Mouse (Mus musculus) gastrocnemius, postnatal 36 days (tissue): ENCODE data around the gene Fubp3. TPM values are rescaled to one million over a fixed set of nuclear protein-coding genes. Genes with fewer than 3 reads are reported as not detected.

Experiments used
- DNase-seq, 2 experiments: peaks; one replicate each; pipeline ENCODE4 v3.0.0; 2022
- intact Hi-C: fragments of 180-260 bp; cut with DNase I; formaldehyde crosslinking; loops from one replicate; pipeline ENCODE4 v1.15.1; 2025
- total RNA-seq, 2 experiments: library from RNA; stranded (reverse); gene quantifications; 2 replicates each; pipeline ENCODE4 v1.2.3; 2021

The Fubp3 gene
- total RNA-seq, 2 experiments from 2014 or later = 8.5 to 10.5 TPM

DNA sequence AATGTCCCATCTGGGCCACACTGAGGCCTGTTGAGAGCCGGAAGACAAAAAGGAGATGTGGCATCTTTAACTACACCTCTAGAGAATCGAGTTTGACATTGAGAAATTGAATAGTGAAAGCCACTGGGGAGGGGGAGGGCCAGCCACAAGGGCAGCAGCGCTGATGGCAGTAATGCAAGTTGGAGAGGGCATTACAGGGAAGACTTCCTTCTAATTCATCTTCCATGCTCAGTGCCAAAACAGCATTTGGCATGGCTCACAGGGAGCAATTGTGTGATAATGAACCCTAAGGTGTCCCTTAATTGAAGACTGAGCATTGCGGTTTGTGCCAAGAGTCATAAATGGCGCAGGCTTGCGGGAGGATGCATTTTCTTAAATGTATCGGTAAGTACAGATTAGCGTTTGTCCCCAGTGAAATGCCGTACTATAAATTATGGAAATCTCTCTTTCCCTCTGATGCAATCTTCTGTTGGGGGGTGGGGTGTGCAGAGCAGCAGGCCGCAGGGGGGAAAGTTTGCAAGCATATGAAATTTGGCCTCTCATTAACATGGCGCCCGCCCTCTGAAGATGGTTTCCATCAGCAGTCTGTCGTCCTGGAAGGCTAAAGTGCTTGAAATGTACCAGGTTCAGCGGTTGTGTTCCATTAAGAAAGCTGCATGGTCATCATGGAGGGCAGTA is 46.2 kb downstream of the Fubp3 start:
- DNase-seq = no peak
- intact Hi-C loops = no loop called here

DNA sequence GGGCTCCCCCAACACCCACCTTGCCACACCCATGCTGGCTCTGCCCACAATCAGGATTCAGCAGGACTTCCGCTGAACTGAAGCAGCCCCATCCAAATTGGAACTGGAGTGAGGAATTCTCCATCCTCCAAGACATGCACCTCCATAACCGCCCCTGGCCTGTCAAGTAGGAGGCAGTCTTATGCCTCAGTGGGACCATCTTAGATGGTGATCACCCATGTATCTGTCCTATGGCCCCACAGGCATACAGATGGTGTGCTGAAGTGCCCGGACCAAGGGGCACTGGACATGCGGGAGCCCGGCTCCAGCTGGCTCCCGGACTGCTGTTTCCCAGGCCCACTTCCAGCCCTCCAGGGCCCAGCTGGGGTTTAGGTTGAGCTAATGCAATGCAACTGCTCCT is 46.8 kb downstream of the Fubp3 start:
- DNase-seq = no peak
- intact Hi-C loops = no loop called here

DNA sequence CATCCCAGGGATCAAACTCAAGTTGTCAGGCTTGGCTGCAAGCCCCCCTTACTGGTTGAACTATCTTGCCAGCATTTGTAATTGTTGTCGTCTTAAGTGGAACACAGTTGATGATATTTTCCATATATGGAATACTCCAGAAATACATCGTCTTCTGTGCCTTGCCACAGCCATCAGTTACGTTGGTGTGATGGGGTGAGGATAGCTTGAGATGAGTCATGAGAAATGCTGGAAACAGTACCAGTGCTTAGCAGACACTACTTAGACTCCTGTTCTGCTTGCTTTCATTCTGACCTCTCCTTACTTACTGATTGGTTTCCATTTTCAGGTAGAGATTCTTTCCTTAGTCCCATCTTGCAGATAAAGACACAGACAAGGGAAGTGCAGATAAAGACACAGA is 61.1 kb downstream of the Fubp3 start:
- intact Hi-C loops = no loop called here
- DNase-seq = no peak

DNA sequence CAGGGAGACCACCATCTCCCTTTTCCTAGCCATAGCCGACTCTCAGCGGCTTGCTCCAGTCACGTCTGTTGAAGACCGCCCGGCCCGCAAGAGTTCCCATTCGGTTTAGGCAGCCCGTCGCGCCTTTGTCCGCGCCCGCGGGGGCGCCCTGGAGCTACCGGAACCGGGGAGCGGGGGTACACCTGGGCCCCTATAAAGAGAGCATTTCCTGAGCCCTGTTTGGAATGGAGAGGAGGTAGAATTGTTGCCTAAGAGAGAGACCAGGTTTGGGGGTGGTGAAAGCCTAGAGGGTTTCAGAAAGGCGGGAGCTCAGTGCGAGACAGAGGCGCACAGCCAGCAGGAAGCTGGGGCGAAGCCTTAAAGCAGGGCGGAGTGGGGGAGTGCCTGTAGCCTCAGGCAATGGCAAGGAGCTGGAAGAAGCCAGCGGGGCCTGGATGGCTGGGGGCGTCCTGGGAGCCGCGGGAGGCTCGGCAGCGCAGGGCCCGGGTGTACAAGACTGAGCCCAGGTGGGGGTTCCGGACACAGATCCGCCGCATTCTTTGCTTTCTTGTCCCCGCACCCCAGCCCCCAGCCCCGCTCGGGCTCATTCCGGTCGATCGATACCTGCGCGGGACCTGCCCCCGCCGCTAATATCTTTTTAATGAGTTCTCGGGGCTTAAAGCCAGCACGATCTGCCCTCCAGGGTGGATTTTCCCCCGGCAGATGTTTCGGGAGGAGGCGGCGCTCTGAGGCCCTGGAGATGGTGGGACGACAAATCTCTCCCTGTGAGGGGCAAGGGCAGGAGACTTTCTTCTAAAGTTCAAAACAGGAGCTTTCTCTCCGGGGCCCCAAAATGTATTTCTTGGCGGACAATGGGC is 63.1 kb downstream of the Fubp3 start:
- no peak for DNase-seq
- intact Hi-C loops = loop anchor here (1.0 kb wide), 1 partner anchor 45 kb away; no protein-coding TSS in a partner anchor

DNA sequence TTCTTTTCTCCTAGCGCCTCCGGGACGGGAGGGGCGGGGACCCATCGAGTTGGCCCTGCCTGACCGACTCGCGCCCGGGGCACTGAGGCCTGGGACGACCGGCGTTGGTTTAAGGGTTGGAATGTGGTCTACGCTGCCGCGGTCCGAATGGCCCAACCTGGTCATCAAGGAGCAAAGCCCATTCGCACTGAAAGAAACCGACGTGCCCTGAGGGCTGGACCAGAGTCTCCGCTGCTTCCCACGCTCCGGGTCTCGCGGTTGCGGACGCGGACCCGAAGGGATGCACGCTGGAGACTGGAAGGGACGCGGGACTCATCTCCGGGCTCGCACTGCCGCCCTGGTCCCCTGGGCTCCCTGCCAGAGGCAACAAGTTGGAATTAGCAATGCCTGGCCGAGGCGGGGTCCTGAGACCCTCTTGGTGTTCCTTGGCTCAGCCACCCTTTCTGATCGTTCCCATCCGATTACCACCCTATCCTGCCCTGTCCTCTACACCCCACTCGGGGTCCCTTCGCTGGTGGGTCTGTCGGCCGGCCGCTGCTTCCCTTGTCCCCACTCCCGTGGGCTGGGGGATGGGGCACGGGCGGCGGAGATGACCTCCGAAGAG is 63.8 kb downstream of the Fubp3 start:
- intact Hi-C loops = loop anchor here (1.0 kb wide), 1 partner anchor 44 kb away; no protein-coding TSS in a partner anchor
- DNase-seq = no peak

DNA sequence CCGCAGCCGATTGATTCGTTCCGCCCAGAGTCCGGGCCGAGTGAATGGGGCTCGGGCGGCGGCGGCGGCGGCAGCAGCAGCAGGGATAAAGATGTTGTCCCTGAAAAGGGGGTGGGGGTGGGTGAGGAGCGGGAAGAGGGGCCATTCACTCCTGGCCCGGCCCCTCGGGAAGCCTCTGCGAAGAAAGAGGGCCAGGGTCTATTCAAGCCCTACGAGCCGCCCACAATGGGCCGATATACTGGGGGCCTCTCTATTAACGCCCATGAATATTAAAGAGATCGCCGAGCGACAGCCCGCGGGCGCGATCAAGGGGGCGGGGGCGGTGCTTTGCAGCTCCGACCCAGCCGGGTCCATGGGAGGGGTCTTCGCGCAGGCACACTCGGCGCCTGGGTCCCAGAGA is 64.3 kb downstream of the Fubp3 start:
- intact Hi-C loops = loop anchor here (1.0 kb wide), 1 partner anchor 44 kb away; no protein-coding TSS in a partner anchor
- DNase-seq = no peak

DNA sequence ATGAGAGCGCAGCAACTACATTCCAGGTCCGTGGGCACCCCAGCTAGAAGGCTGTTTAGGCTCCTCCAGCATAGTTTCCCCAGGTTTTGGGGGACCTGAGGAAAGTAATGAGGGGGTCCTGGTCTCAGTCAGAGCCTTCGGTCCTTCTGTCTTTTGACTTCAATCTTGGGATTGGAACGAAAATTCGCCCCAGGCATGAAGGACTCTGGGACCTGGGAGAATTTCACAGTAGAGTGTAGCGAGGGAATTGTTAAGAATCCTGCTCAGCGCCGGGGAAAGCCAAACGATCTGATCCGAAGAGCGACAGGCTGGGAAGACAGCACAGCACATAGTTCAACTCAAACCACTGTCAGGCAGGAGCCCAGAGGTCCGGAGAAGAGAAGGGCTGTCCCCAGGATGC is 64.9 kb downstream of the Fubp3 start:
- intact Hi-C loops = no loop called here
- no peak for DNase-seq

DNA sequence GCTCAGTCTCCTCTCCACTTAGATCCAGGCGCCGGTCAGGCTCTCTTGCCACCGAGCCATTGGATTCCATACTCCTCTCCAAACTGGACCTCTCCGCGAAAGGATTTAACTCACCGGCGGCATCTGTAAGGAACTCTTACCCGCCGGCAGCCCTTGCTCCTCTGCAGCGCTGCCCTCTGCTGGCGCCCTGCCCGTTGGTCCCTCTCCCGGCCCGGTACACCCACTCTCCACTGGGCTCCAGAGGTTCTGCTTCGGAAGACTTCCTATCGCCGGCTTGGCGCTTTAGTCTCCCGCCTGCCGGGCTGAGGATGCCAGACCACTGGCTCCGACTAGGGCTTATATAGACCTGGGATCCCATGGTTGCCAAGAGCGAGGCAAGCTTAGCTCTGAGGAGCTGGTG is 65.4 kb downstream of the Fubp3 start:
- intact Hi-C loops = no loop called here
- no peak for DNase-seq

DNA sequence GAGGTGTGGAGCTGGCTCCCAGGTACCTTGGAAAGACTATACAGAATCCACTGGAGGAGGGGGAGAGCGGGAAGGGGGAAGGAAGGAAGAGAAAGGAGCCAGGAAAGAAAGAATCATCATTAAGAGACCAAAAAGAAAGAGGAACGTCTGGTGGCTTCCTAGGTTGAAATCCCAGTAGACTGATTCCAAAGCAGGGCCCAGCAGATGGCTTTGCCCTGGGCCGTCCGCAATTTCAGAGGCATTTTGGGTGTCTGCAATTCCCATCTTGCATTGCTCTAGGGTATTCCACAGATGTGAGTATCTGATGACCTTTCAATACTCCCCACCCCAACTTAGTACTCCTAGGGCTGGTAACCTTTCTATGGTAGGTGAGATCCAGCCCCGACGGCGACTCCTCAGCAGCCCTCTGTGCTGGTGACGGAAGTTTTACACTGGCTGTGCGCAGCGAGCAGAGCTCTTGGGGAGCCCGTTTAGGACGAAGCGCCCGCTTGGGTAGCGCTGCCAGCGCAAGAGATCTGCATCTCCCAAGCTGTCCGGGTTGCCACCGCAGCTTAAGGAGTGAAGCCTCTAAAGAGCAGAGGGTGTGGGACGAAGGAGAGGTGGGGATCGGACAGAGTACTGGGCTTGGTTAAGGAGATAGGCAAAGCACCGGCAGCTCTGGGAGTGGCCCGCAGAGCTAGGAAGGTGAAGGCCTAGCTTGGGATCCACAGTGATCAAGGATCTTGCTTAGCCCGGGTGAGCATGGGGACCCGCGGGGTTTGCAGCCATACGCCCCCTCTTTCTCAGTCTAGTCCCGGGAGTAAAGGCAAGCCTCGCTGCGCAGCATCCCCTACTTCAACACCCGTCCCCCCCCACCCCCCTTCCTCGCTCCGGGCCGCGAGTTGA is 66.4 kb downstream of the Fubp3 start:
- no peak for DNase-seq
- intact Hi-C loops = no loop called here

DNA sequence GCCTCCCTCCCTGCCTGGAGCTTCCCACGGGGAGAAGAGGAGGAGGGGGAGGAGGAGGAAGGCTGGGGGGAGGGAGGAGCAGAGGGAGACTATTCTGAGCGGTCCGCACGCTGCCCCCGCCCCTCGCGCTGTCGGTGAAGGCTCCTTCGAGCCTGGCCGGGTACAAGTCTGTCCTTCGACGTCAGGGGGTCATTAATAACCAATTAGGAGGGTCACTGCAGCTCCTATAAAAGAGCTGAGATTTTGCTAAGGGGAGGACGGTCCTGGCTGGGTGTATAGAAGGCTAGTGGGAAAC is 67.0 kb downstream of the Fubp3 start:
- intact Hi-C loops = no loop called here

DNA sequence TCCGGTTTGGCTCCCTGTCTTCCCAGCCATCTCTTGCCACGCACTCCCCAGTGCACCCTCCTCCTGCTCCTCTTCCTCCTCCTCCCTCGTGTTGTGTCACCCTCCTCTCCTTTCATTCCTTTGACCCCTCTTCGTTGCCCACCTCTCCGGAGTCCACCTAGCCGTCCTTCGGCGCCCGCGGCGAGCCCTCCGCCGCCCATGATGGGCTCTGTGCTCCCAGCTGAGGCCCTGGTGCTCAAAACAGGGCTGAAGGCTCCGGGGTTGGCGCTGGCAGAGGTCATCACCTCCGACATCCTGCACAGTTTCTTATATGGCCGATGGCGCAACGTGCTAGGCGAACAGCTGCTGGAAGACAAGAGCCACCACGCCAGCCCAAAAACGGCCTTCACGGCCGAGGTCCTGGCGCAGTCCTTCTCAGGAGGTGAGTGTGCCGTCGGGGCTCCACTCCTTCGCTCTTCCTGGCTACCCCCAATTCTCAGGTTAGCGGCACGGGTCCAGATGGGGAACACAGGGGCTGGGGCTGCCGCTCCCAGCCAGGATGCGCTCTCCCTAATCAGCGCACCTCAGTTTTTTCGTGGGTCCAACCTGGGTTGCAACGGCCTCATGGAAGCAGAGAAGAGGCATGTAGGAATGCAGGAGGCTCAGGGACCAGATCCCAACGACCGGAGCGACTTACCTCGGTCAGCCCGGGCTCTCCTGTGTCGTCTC is 67.6 kb downstream of the Fubp3 start, which contains the start of gene Prdm12:
Gene Prdm12 (plus strand): TSS at position 137 of the 708 bp plus-strand sequence.
- no peak for DNase-seq
- intact Hi-C loops = no loop called here

More for the DNA sequence above, 67.0 kb downstream of the Fubp3 start:
- no peak for DNase-seq

DNA sequence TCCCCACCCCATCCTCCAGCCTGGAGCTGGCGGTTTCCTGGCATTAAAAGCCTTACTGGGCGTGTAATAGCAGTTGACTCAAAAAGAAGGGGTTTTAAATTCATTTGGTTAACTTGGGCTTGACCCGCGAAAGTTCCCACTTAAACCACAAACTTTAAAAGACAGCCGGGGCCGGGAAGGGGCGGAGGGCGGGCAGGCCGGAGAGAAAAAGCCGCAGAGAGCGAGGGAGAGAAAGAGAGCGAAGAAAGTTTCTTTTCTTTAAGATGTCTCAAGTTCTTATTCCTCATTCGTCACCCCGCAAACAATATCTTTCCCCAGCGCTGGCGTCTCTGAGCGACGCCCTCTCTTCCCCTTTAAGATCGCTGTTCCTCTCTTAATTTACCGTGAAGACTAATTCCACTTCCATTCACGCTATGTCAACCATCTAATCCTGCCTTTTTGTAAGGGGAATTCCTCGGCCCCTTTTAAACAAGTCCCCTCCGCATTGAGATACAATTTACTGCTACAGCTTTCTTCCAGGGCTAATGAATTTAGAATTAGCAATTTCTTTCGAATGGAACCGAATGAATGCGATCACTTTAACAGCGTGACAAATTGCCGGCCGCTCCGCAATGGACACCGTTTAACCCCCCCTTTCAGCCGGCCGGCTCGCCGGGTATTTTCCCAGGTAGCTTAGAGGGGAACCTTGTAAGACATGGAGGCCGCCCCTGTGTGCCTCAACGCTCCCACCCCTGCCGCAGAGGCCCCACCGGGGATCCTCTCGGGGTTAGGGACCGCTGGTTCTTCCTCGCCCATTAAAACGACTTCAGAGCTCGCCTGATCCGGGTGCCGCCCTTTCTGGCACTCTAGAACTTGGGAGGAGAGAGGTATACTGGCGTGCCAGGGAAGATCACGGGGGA is 68.4 kb downstream of the Fubp3 start:
- intact Hi-C loops = no loop called here
- DNase-seq = no peak

DNA sequence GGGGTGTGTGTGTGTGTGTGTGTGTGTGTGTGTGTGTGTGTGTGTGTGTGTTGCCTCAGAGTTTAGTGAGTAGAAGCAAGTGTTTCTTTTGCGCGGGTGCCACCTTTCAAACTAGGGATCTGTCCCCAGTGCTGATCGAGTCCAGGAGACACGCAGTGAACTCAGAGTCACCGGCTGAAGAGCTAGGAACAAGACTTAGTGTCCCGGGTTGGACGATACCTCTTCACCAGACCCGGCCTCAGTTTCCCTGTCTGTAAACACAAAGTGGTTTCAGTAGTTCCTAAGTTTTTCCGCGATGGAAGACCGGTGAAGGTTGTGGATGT is 69.0 kb downstream of the Fubp3 start:
- no peak for DNase-seq
- intact Hi-C loops = no loop called here

DNA sequence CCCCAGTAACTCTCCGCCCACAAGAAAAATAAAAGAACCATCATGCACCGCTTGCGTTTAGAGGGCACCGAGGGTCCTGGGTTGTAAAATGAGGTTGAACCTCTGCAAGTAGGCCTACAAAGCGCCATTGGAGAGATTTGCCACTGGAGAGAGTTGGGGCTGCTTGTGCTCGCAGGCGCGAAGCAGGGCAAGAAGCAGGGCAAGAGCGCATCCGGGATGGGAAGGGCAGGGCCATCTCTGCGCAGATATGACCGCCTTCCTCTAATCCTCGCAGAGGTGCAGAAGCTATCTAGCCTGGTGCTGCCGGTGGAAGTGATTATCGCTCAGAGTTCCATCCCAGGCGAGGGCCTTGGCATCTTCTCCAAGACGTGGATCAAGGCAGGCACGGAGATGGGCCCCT is 69.5 kb downstream of the Fubp3 start:
- DNase-seq = no peak
- intact Hi-C loops = no loop called here

DNA sequence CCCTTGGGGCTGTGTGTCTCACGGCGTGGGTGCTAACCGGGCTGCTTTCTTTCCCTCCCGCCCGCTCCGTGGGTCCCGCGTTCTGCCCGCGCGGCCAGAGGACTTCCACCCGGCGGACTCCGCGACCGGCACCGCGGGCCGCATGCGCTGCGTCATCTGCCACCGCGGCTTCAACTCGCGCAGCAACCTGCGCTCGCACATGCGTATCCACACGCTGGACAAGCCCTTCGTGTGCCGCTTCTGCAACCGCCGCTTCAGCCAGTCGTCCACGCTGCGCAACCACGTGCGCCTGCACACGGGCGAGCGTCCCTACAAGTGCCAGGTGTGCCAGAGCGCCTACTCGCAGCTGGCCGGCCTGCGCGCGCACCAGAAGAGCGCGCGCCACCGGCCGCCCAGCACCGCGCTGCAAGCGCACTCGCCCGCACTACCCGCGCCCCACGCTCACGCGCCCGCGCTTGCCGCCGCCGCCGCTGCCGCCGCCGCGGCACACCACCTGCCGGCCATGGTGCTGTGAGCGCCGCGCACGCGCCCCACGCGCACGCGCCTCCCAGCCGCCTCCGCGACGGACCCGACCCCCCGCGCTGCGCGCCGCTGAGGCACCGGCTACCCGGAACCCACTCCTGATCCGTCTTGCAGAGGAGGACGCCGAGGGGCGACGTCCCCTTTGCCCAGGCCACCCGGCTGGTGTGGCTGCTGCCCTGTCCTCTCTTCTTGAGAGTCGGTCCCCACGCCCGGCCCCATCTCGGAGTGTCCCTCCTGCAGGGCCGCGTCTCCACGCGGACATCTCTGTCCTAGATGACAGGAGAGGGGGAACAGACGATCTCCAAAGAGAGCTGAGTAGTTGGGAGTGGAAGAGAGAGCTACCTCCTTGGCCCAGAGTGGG is 81.8 kb downstream of the Fubp3 start:
- intact Hi-C loops = no loop called here
- no peak for DNase-seq

DNA sequence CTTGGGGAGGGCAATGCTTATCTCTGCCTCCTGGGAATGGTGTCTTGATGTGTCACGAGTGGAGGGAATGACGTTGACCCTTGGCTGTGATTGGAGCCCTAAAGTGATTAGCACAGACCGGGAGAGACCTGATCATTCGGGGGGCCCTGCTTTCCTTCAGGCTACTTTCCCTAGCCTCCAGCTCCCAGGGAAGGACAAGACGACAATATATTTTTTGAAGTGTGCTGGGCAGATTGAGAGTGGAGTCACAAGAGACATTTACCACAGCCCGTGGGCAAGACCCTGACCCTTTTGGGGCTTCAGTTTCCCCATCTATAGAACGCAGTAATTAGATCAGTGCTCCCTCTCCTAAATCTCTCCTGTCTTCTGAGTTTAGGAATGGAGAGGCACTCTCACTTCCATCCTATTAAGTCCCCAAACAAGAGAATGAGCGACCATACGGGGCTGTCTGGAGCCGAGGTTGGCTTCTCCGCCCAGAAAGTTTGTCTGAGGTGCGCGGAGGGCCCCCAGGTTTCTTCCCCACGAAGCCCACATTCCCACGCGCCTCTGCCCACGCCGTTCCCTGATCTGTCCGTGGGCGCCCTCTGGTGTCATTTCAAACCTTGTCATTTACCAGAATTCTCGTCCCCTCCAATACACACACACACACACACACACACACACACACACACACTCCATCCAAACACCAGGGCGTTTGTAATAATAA is 82.6 kb downstream of the Fubp3 start:
- intact Hi-C loops = no loop called here
- DNase-seq = no peak

DNA sequence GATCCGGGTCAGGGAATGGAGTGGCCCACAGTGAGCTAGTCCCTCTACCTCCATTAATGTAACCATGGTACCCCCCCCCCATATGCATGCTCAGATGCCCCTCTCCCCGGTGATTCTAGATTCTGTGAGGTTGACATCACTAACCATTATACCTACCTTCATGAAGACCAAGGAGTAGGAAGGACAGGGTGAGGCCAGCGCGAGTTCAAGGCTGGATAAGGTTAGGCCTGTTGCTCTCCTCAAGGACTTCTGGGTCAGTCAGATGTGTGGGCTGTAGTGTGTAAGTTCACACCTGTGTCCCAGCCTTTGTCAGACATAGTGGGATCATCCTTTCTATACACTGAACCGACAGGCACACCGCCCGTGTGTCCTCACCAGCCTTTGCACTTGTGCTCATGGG is 83.9 kb downstream of the Fubp3 start:
- intact Hi-C loops = loop anchor here (1.0 kb wide), 1 partner anchor 173 kb away; no protein-coding TSS in a partner anchor
- DNase-seq = no peak
